Comparison of ENCODE assay signal across 1 mouse cellular context in the genomic region with DNA sequence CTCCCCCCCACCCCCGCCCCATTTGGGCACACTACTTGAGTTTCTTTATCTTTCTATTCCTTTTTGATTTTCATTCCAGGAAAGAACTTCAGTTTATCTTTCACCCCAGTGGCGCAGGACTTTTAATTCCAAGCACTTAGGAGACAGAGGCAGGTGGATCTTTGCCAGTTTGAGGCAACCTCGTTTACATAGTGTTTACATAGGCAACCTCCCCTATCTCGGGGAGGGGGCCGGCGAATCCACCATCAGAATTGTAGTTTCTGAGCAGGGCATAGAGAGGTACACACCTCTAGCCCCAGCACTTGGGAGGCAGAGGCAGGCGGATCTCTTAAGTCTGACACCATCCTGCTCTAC.
TF ChIP-seq lines count a peak whose summit lies in the region.

No protein-coding gene starts in this region.

TF ChIP-seq in MEL, 35 proteins besides CTCF, POLR2A, EP300 and RAD21 (continued from another document):
- no peak for TF ChIP-seq POLR2AphosphoS2 (IDR thresholded peaks at IDR 0.05; ENCODE audit: low read length)
- TF ChIP-seq GATA1 (IDR thresholded peaks at IDR 0.05; ENCODE audit: low read depth, low read length), result no peak
- TF ChIP-seq UBTF (IDR thresholded peaks at IDR 0.05; ENCODE audit: borderline replicate concordance, insufficient read depth, low read depth, low read length), result no peak
